Mouse (Mus musculus): ENCODE measurements around the gene Gm14325. TPM values are rescaled to one million over a fixed set of nuclear protein-coding genes. Genes with fewer than 3 reads are reported as not detected.

Gene Gm14325
- polyA plus RNA-seq, 1 experiment = 26.8 TPM

Other genes with a start within 250 kb of the Gm14325 start
- gene Gm14322, start 81.0 kb downstream of the Gm14325 start, polyA plus RNA-seq (2011; ENCODE audit: insufficient read depth, insufficient read length, low read depth, missing spikeins) = 16.9 and 22.0 TPM in 2 replicates
- gene Gm14327, start 56.8 kb upstream of the Gm14325 start, polyA plus RNA-seq (2011; ENCODE audit: insufficient read depth, insufficient read length, low read depth, missing spikeins) = 1.4 and 1.9 TPM in 2 replicates
- gene Zfp972, start 85.3 kb upstream of the Gm14325 start, polyA plus RNA-seq (2011; ENCODE audit: insufficient read depth, insufficient read length, low read depth, missing spikeins) = 10.7 and 16.4 TPM in 2 replicates
- 6.5 and 15.9 TPM in 2 replicates for gene Gm14326, start 117.0 kb upstream of the Gm14325 start, polyA plus RNA-seq (2011; ENCODE audit: insufficient read depth, insufficient read length, low read depth, missing spikeins)
- 9.8 and 13.3 TPM in 2 replicates for gene Zfp971, start 182.9 kb upstream of the Gm14325 start, polyA plus RNA-seq (2011; ENCODE audit: insufficient read depth, insufficient read length, low read depth, missing spikeins)
- gene Zfp931, start 238.1 kb upstream of the Gm14325 start, polyA plus RNA-seq (2011; ENCODE audit: insufficient read depth, insufficient read length, low read depth, missing spikeins) = 4.6 and 9.8 TPM in 2 replicates